Mouse (Mus musculus) cerebellum, adult (tissue): ENCODE measurements around the gene Trp53i11.

Experiments used
- ATAC-seq: cut with Nextera tagmentation; 2 replicates; pipeline ENCODE4 v1.9.2; 2017; ENCODE audit warnings: mild to moderate bottlenecking, moderate library complexity, mixed read lengths; ENCODE audit not compliant: insufficient number of reproducible peaks, low FRiP score, low TSS enrichment

Trp53i11 gene

GRCm38 (mm10) chr2:93187323-93187996, at the start of gene Trp53i11:
Gene Trp53i11 (plus strand): TSS chr2:93187548.
- ATAC-seq = peak; percentile 86

GRCm38 (mm10) chr2:93139476-93139875, 47.9 kb upstream of the Trp53i11 start:
- ATAC-seq = no peak

- ATAC-seq = no peak
Observed at GRCm38 (mm10) chr2:93141329-93141728, 46.0 kb upstream of the Trp53i11 start.

- 0 out of 2 replicates have a peak, but pooled peaks have one; percentile 31 for ATAC-seq
Observed at GRCm38 (mm10) chr2:93142616-93143015, 44.7 kb upstream of the Trp53i11 start.

GRCm38 (mm10) chr2:93144126-93144525, 43.2 kb upstream of the Trp53i11 start:
- ATAC-seq = no peak

GRCm38 (mm10) chr2:93150009-93150408, 37.3 kb upstream of the Trp53i11 start:
- no peak for ATAC-seq

- ATAC-seq = no peak
Observed at GRCm38 (mm10) chr2:93150673-93151450, 36.5 kb upstream of the Trp53i11 start.

GRCm38 (mm10) chr2:93152191-93152601, 35.2 kb upstream of the Trp53i11 start:
- no peak; the same call in 1 of the 2 replicates for ATAC-seq

- ATAC-seq = peak; percentile 78
Observed at GRCm38 (mm10) chr2:93152883-93153491, 34.4 kb upstream of the Trp53i11 start.

GRCm38 (mm10) chr2:93153833-93154232, 33.5 kb upstream of the Trp53i11 start:
- no peak for ATAC-seq

GRCm38 (mm10) chr2:93154486-93155032, 32.8 kb upstream of the Trp53i11 start:
- no peak for ATAC-seq

- no peak for ATAC-seq
Observed at GRCm38 (mm10) chr2:93160467-93161035, 26.8 kb upstream of the Trp53i11 start.

- ATAC-seq = no peak
Observed at GRCm38 (mm10) chr2:93161914-93162664, 25.3 kb upstream of the Trp53i11 start.

GRCm38 (mm10) chr2:93162791-93163190, 24.6 kb upstream of the Trp53i11 start:
- ATAC-seq = no peak

GRCm38 (mm10) chr2:93163317-93163716, 24.0 kb upstream of the Trp53i11 start:
- ATAC-seq = no peak

- ATAC-seq = no peak
Observed at GRCm38 (mm10) chr2:93163750-93164335, 23.5 kb upstream of the Trp53i11 start.

GRCm38 (mm10) chr2:93166295-93166694, 21.1 kb upstream of the Trp53i11 start:
- ATAC-seq = no peak

- ATAC-seq = no peak
Observed at GRCm38 (mm10) chr2:93166734-93167406, 20.5 kb upstream of the Trp53i11 start.
